Mouse (Mus musculus) midbrain, embryonic 15.5 days (tissue): ENCODE results near the gene Wdr35. TPM values are rescaled to one million over a fixed set of nuclear protein-coding genes. Genes with fewer than 3 reads are reported as not detected.
A peak's percentile ranks its signal among the peaks of the same experiment; 100 is the strongest.

ENCODE experiments used
- ATAC-seq: fragments of 200-750 bp; cut with Nextera tagmentation; replicated peaks from 2 replicates; pipeline ENCODE4 v1.8.0; 2017; ENCODE audit warnings: moderate TSS enrichment
- H3K27ac ChIP-seq: fragments of 300-500 bp; sonication (generic); 2 replicates; pipeline ENCODE4 v1.5.1; 2015; ENCODE audit warnings: mild to moderate bottlenecking, inconsistent platforms
- H3K27me3 ChIP-seq: fragments of 300-500 bp; sonication (generic); replicated peaks from 2 replicates; pipeline ENCODE4 v1.6.1; 2015; ENCODE audit warnings: inconsistent platforms
- H3K36me3 ChIP-seq: fragments of 300-500 bp; sonication (generic); replicated peaks from 2 replicates; pipeline ENCODE4 v1.6.1; 2015; ENCODE audit warnings: inconsistent platforms
- H3K4me1 ChIP-seq: fragments of 300-500 bp; sonication (generic); 2 replicates; pipeline ENCODE4 v1.6.1; 2015; ENCODE audit warnings: inconsistent platforms
- H3K4me2 ChIP-seq: fragments of 300-500 bp; sonication (generic); 2 replicates; pipeline ENCODE4 v1.6.1; 2015; ENCODE audit warnings: inconsistent platforms, mild to moderate bottlenecking, moderate library complexity
- H3K4me3 ChIP-seq: fragments of 300-500 bp; sonication (generic); 2 replicates; pipeline ENCODE4 v1.5.1; 2015; ENCODE audit warnings: mild to moderate bottlenecking, inconsistent platforms
- H3K9ac ChIP-seq: fragments of 300-500 bp; sonication (generic); 2 replicates; pipeline ENCODE4 v1.6.1; 2015; ENCODE audit warnings: mild to moderate bottlenecking, inconsistent platforms
- H3K9me3 ChIP-seq: fragments of 300-500 bp; sonication (generic); 2 replicates; pipeline ENCODE4 v1.6.1; 2016; ENCODE audit warnings: inconsistent platforms
- WGBS: fragments of 180-500 bp; shearing (Covaris S2); methylation state at CpG from one replicate; pipeline ENCODE4 v1.1.7; 2015; ENCODE audit warnings: mixed read lengths; 5-methylcytosine and 5-hydroxymethylcytosine counted together
- polyA plus RNA-seq: library from polyadenylated mRNA; unstranded; fragments of >200 nt; fragmentation: Nextera tagmentation; extraction: Ambion mirVana; gene quantifications from 2 replicates; pipeline ENCODE4 v1.2.1, GENCODE M21; 2015

Wdr35 gene
- polyA plus RNA-seq, 1 experiment from 2014 or later = 23.1 TPM

GRCm38 (mm10) chr12:9059502-9059901 is 85.8 kb downstream of the Wdr35 start:
- ATAC-seq = no peak
- Histone ChIP-seq H3K27me3 (no peaks in the 10 kb centered on the region), H3K4me2 (no peak overlapping the region), H3K9ac (no peak overlapping the region), H3K9me3 (no peaks in the 10 kb centered on the region), H3K4me1 (no peaks in the 10 kb centered on the region), H3K4me3 (no peak overlapping the region), H3K36me3 (no peaks in the 10 kb centered on the region), H3K27ac (no peak overlapping the region)
- whole genome bisulfite sequencing = 89% methylated on average over 3 of the region's 3 CpGs

DNA sequence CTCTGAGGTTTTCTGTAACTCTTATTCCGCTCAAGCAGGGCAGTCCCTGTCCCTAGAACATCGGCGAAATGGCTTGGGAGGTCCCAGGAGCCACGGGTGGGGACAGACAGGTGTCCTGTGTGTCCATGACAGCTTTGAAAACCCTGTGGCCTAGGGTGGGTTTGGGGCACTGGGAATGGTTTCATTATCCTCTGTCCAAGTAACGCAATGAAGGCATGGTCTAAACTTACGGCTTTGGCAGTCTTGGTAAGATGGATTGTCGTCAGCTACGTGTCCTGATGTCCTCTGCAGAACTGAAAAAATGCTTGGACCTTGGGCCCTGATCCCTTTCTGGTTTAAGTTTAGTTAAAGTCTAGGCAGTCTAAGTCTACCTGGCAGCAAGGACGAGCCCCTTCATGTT is 86.3 kb downstream of the Wdr35 start:
- ATAC-seq = no peak
- Histone ChIP-seq H3K4me2 (no peak overlapping the region), H3K9ac (no peak overlapping the region), H3K4me3 (no peak overlapping the region), H3K4me1 (no peaks in the 10 kb centered on the region), H3K27ac (no peak overlapping the region), H3K9me3 (no peaks in the 10 kb centered on the region), H3K36me3 (no peaks in the 10 kb centered on the region), H3K27me3 (no peaks in the 10 kb centered on the region)
- 92% methylated on average over 9 of the region's 9 CpGs for WGBS

DNA sequence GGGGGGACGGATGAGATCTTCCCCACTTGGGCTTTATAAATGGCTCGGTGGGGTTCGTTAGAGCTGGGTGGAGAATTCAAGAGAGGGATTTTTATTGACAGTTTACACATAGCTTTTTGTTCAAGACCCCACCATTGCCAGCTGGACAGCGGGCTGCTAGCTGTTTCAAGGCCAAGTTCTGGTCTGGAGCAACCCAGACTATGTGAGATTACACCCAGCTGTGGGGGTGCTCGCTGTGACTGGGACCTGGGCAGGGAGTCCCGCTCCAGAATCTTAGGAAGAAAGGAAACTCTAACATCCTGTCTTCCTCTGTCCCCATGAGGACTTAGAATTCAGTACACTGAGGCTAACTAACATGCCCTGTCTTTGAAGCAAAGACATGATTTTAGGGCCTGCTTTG is 89.9 kb downstream of the Wdr35 start:
- ATAC-seq = no peak
- WGBS = 73% methylated on average over 6 of the region's 6 CpGs

GRCm38 (mm10) chr12:9071058-9071457 is 97.4 kb downstream of the Wdr35 start:
- WGBS = 100% methylated on average over 1 of the region's 1 CpGs

More for the DNA sequence above, 89.9 kb downstream of the Wdr35 start:
- no peak overlapping the region for H3K9ac ChIP-seq
- no peaks in the 10 kb centered on the region for H3K4me1 ChIP-seq
- H3K9me3 ChIP-seq = no peaks in the 10 kb centered on the region
- H3K4me2 ChIP-seq = no peak overlapping the region
- H3K27ac ChIP-seq = no peak overlapping the region
- no peak overlapping the region for H3K4me3 ChIP-seq
- no peaks in the 10 kb centered on the region for H3K27me3 ChIP-seq
- H3K36me3 ChIP-seq = no peaks in the 10 kb centered on the region

DNA sequence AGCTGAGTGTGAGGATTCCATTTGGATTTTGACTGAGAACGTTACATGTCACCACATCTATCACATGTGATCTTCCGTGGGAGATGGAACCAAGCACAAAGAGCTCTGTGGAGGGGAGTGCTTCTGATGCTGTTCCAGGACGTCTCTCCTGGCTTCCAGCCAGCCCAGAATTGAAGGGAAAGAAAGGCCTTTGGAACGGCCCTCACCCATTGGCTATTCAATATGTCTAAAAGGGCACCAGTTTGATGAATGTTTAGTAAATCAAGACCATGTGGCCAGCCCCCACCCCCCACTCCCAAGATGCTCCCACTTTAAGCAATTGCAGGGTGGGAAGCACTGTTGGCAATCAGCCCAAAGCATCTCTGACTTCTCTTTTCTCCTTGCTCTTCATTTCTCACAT is 97.8 kb downstream of the Wdr35 start:
- Histone ChIP-seq H3K9ac (no peak overlapping the region), H3K27me3 (no peaks in the 10 kb centered on the region), H3K4me1 (no peaks in the 10 kb centered on the region), H3K36me3 (no peaks in the 10 kb centered on the region), H3K4me2 (no peak overlapping the region), H3K4me3 (no peak overlapping the region), H3K27ac (no peak overlapping the region), H3K9me3 (no peaks in the 10 kb centered on the region)
- 44% methylated on average over 4 of the region's 4 CpGs for WGBS
- ATAC-seq = peak; percentile 45; the same call in 1 of the 2 replicates

More at GRCm38 (mm10) chr12:9071058-9071457, 97.4 kb downstream of the Wdr35 start:
- no peak overlapping the region for H3K9ac ChIP-seq
- no peak overlapping the region for H3K27ac ChIP-seq
- no peaks in the 10 kb centered on the region for H3K27me3 ChIP-seq
- H3K4me1 ChIP-seq = no peaks in the 10 kb centered on the region
- H3K4me3 ChIP-seq = no peak overlapping the region
- H3K9me3 ChIP-seq = no peaks in the 10 kb centered on the region
- no peak for ATAC-seq
- no peaks in the 10 kb centered on the region for H3K36me3 ChIP-seq
- no peak overlapping the region for H3K4me2 ChIP-seq

DNA sequence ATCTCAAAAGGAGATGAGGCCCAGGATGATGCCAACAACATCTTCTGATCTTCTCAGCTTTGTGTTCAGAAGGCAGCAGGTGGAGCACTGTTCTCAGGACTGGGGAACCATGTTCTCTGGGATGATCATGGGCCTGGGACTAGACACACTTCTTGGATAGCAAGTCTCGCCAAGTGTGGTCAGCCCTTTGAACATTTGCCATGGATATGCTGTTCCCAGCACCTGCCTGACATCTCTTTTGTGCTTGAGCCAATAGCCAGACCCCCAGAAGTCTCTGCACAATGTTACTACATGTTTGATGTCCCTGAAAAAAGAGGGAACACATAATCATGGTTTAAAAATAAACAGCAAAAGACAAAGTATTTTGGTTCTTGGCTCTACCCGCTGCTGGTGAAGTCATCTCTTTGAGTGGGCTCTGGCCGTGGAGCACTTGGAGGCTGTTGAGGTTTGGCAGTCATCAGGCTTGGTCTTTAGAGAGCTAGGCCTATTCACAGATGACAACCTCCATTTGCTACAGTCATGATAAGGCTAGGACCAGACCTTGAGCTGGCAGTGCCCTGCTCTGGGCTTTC is 103.9 kb downstream of the Wdr35 start:
- ATAC-seq = no peak

More for the DNA sequence above, 103.9 kb downstream of the Wdr35 start:
- no peaks in the 10 kb centered on the region for H3K9me3 ChIP-seq
- no peak overlapping the region for H3K4me3 ChIP-seq
- no peak overlapping the region for H3K9ac ChIP-seq
- H3K27ac ChIP-seq = no peak overlapping the region
- H3K27me3 ChIP-seq = no peaks in the 10 kb centered on the region
- no peaks in the 10 kb centered on the region for H3K36me3 ChIP-seq
- H3K4me1 ChIP-seq = no peaks in the 10 kb centered on the region
- 94% methylated on average over 3 of the region's 3 CpGs for WGBS
- H3K4me2 ChIP-seq = no peak overlapping the region

Other genes with a start within 250 kb of the Wdr35 start
- gene Sdc1, start 202.6 kb upstream of the Wdr35 start, polyA plus RNA-seq = 19.1 and 21.3 TPM in 2 replicates
- gene Laptm4a, start 52.2 kb upstream of the Wdr35 start, polyA plus RNA-seq = 171 and 181 TPM in 2 replicates
- 0.19 TPM in 1 of 2 replicates, not detected in the other for gene Matn3, start 26.0 kb upstream of the Wdr35 start, polyA plus RNA-seq
- gene Ttc32, start 56.1 kb downstream of the Wdr35 start, polyA plus RNA-seq = 6.8 and 7.0 TPM in 2 replicates